Comparison of ENCODE assay signal across 29 mouse cellular contexts in genomic region chr10:40541351-40541750, GRCm38 (mm10). TPM values are rescaled to one million over a fixed set of nuclear protein-coding genes. Genes with fewer than 3 reads are reported as not detected.
A peak's percentile ranks its signal among the peaks of the same experiment; 100 is the strongest.
DNase-seq lines count a peak whose midpoint lies in the region; ATAC-seq and TF ChIP-seq lines count a peak whose summit lies in the region.
"Had no signal": no experiment of that assay in that cellular context is flagged by ENCODE, and none has a peak within 500 bp of the region (broad histone marks: within the 10 kb centered on the region; RNA-seq: fewer than 3 reads in every experiment).

No protein-coding gene starts in this region.

- H3K9ac ChIP-seq in limb, embryonic 12.5 days (replicated peaks): no peak overlapping the region
- H3K9ac ChIP-seq in limb, embryonic 14.5 days (ENCODE audit: low read depth, low read length, severe bottlenecking): no peak overlapping the region
- no peak overlapping the region for H3K9ac ChIP-seq in midbrain, embryonic 13.5 days (replicated peaks)
- H3K9ac ChIP-seq: embryonic facial prominence, embryonic 13.5 days; embryonic facial prominence, embryonic 15.5 days; forebrain, embryonic 12.5 days had no signal

- no peak overlapping the region for H3K4me3 ChIP-seq in limb, embryonic 12.5 days (replicated peaks)
- H3K4me3 ChIP-seq in limb, embryonic 10.5 days: no peak overlapping the region
- no peak overlapping the region for H3K4me3 ChIP-seq in limb, embryonic 14.5 days (replicated peaks; ENCODE audit: low read length)
- H3K4me3 ChIP-seq in midbrain, embryonic 13.5 days (replicated peaks): no peak overlapping the region
- H3K4me3 ChIP-seq: embryonic facial prominence, embryonic 13.5 days; embryonic facial prominence, embryonic 15.5 days; erythroblast, embryonic 14.5 days; forebrain, embryonic 10.5 days; forebrain, embryonic 12.5 days had no signal

- no peak for ATAC-seq in limb, embryonic 12.5 days (ENCODE audit: insufficient number of reproducible peaks, insufficient read depth, low FRiP score, low TSS enrichment, low read depth)
- peak; percentile 84; the same call in 1 of the 2 replicates for ATAC-seq in limb, embryonic 14.5 days (ENCODE audit: low FRiP score, low read depth)
- ATAC-seq in midbrain, embryonic 13.5 days: no peak
- ATAC-seq: activated CD4-positive, CD25-positive, alpha-beta regulatory T cell, adult 4 months; CD4-positive, CD25-positive, alpha-beta regulatory T cell, adult 4 months; forebrain, embryonic 14.5 days; forebrain, embryonic 16.5 days; Patski had no signal

- no peak for TF ChIP-seq POLR2A in limb, embryonic 14.5 days (IDR thresholded peaks at IDR 0.05; ENCODE audit: borderline replicate concordance, extremely low read depth, insufficient read depth, insufficient read length)

- H3K27me3 ChIP-seq in limb, embryonic 12.5 days: no peaks in the 10 kb centered on the region
- H3K27me3 ChIP-seq in limb, embryonic 10.5 days (ENCODE audit: low read depth, poor library complexity, severe bottlenecking): no peaks in the 10 kb centered on the region
- H3K27me3 ChIP-seq in limb, embryonic 14.5 days (ENCODE audit: control insufficient read depth, insufficient read depth, low read length): no peaks in the 10 kb centered on the region
- H3K27me3 ChIP-seq in midbrain, embryonic 13.5 days: no peaks in the 10 kb centered on the region
- H3K27me3 ChIP-seq: CH12.LX; embryonic facial prominence, embryonic 13.5 days; embryonic facial prominence, embryonic 15.5 days; forebrain, embryonic 12.5 days; Patski had no signal

- DNase-seq in limb, embryonic 10.5 days (ENCODE audit: low spot score): no peak
- peak; percentile 40 for DNase-seq in forelimb bud, embryonic 11.5 days (ENCODE audit: low read depth, low spot score)
- DNase-seq in limb, embryonic 14.5 days (ENCODE audit: low spot score): peak; percentile 60
- DNase-seq in cerebellum, adult 18-20 months: no peak
- DNase-seq: adrenal gland, adult 8-10 months; adrenal gland, postnatal 14 days; adrenal gland, postnatal 36 days; B cell, adult 2 months; cerebellum, adult 11-12 months; cerebellum, adult 8-10 months; cerebellum, adult 9-11 months; cerebellum, postnatal 14 days; cerebellum, postnatal 36 days; embryo, embryonic 11 days had no signal

- H3K9me3 ChIP-seq in limb, embryonic 12.5 days: peaks cover 15% of the 10 kb centered on the region
- H3K9me3 ChIP-seq in limb, embryonic 10.5 days (replicated peaks): no peaks in the 10 kb centered on the region
- no peaks in the 10 kb centered on the region for H3K9me3 ChIP-seq in limb, embryonic 14.5 days (ENCODE audit: control insufficient read depth, low read length)
- peaks cover 8% of the 10 kb centered on the region; the same call in 1 of the 2 replicates for H3K9me3 ChIP-seq in midbrain, embryonic 13.5 days
- H3K9me3 ChIP-seq: embryonic facial prominence, embryonic 15.5 days; forebrain, embryonic 12.5 days; G1E had no signal

- H3K36me3 ChIP-seq in limb, embryonic 12.5 days: no peaks in the 10 kb centered on the region
- no peaks in the 10 kb centered on the region for H3K36me3 ChIP-seq in limb, embryonic 10.5 days
- H3K36me3 ChIP-seq in limb, embryonic 14.5 days (ENCODE audit: control insufficient read depth, insufficient read depth, low read length): no peaks in the 10 kb centered on the region
- no peaks in the 10 kb centered on the region for H3K36me3 ChIP-seq in midbrain, embryonic 13.5 days
- H3K36me3 ChIP-seq: embryonic facial prominence, embryonic 13.5 days; embryonic facial prominence, embryonic 15.5 days; forebrain, embryonic 10.5 days; forebrain, embryonic 12.5 days; G1E had no signal

- peaks cover 9% of the 10 kb centered on the region for H3K4me1 ChIP-seq in limb, embryonic 12.5 days (replicated peaks)
- peaks cover 11% of the 10 kb centered on the region for H3K4me1 ChIP-seq in limb, embryonic 10.5 days
- H3K4me1 ChIP-seq in limb, embryonic 14.5 days (ENCODE audit: control insufficient read depth, insufficient read depth, low read length): no peaks in the 10 kb centered on the region
- no peaks in the 10 kb centered on the region for H3K4me1 ChIP-seq in midbrain, embryonic 13.5 days (replicated peaks)
- H3K4me1 ChIP-seq: embryonic facial prominence, embryonic 13.5 days; embryonic facial prominence, embryonic 15.5 days; forebrain, embryonic 10.5 days; forebrain, embryonic 12.5 days had no signal

- no peak overlapping the region for H3K4me2 ChIP-seq in limb, embryonic 12.5 days
- no peak overlapping the region for H3K4me2 ChIP-seq in limb, embryonic 14.5 days (replicated peaks; ENCODE audit: low read depth, low read length, severe bottlenecking)
- no peak overlapping the region for H3K4me2 ChIP-seq in midbrain, embryonic 13.5 days (replicated peaks)
- H3K4me2 ChIP-seq: embryonic facial prominence, embryonic 13.5 days; embryonic facial prominence, embryonic 15.5 days; forebrain, embryonic 12.5 days had no signal

- H3K27ac ChIP-seq in limb, embryonic 12.5 days: peak overlapping the region; percentile 31; the same call in 1 of the 2 replicates
- no peak overlapping the region for H3K27ac ChIP-seq in limb, embryonic 10.5 days
- H3K27ac ChIP-seq in limb, embryonic 14.5 days (replicated peaks; ENCODE audit: low read depth, low read length): no peak overlapping the region
- no peak overlapping the region for H3K27ac ChIP-seq in midbrain, embryonic 13.5 days
- H3K27ac ChIP-seq: embryonic facial prominence, embryonic 13.5 days; embryonic facial prominence, embryonic 15.5 days; forebrain, embryonic 10.5 days; forebrain, embryonic 12.5 days had no signal

- 21% methylated on average over 6 of the region's 6 CpGs for WGBS in limb, embryonic 12.5 days
- 68% methylated on average over 6 of the region's 6 CpGs for WGBS in limb, embryonic 10.5 days
- WGBS in limb, embryonic 14.5 days: 24% methylated on average over 6 of the region's 6 CpGs
- WGBS in midbrain, embryonic 13.5 days: 81% methylated on average over 6 of the region's 6 CpGs

RNA-seq across cellular contexts. Expression of gene Slc22a16, which starts 28.8 kb away (rescaled TPM):
- polyA plus RNA-seq in limb, embryonic 12.5 days (2016; fragmentation: Nextera tagmentation; extraction: Ambion mirVana): not detected in 2 replicates
- polyA plus RNA-seq in limb, embryonic 10.5 days (2016; fragmentation: Nextera tagmentation; extraction: Ambion mirVana): not detected in 2 replicates
- 0.04 TPM in 1 of 2 replicates, not detected in the other for polyA plus RNA-seq in limb, embryonic 14.5 days (2012; rRNA removed)
- polyA plus RNA-seq in limb, embryonic 14.5 days (2014; fragmentation: Nextera tagmentation; extraction: Ambion mirVana): not detected in 2 replicates
- polyA plus RNA-seq in midbrain, embryonic 13.5 days (2015; fragmentation: Nextera tagmentation; extraction: Ambion mirVana): not detected in 2 replicates
- polyA plus RNA-seq: activated CD4-positive, CD25-positive, alpha-beta regulatory T cell, adult 4 months; CD4-positive, CD25-positive, alpha-beta regulatory T cell, adult 4 months; embryonic facial prominence, embryonic 13.5 days; embryonic facial prominence, embryonic 15.5 days; erythroblast, embryonic 14.5 days; forebrain, embryonic 10.5 days; forebrain, embryonic 12.5 days; forebrain, embryonic 14.5 days; forebrain, embryonic 16.5 days; frontal cortex, adult 2 months; G1E; Patski had no signal

Comparison
In these comparisons a context has a peak if more than half of its experiments do, and no peak if none do; other contexts are left out.
1. DNase-seq: peak in forelimb bud, embryonic 11.5 days (single experiment) and limb, embryonic 14.5 days (single experiment); none in limb, embryonic 10.5 days (single experiment) and cerebellum, adult 18-20 months (0 of 2).